Mouse (Mus musculus): Measurements from ENCODE around the gene Zfp385a.
A peak's percentile ranks its signal among the peaks of the same experiment; 100 is the strongest.

The Zfp385a gene

DNA sequence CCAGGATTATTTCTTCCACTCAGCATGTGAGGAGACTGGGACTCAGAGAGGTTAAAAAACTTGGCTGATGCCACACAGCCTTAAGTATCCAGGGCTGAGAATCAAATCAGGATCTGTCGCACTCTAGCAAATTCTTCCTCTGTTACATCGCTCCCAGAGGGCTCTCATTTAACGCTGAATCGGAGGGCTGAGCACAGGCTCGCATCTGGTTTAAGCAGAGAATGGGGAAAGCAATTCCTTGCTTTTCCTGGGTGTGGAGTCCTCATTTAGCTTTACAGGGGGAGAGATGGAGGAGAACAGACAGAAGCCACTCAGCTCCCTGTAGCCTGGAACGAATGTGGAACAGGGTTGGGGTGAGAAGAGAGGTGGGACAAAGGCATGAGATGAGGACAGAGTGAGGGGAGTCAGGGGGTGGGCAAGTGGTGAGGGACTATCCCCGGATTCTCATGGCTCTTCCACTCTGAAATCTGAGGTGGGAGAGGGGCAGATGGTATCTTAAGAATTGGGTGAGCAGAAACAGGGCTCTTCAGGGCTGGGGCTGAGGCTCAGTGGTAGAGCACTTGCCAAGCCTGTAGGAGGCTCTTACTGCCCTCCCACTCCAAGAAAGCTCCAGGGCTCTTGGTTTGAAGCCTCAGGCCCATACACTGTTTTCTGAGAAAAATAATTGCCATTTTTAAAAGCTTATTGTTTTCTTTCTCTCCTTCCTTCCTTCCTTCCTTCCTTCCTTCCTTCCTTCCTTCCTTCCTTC is 4.2 kb downstream of the Zfp385a start:
- no peak for DNase-seq

DNA sequence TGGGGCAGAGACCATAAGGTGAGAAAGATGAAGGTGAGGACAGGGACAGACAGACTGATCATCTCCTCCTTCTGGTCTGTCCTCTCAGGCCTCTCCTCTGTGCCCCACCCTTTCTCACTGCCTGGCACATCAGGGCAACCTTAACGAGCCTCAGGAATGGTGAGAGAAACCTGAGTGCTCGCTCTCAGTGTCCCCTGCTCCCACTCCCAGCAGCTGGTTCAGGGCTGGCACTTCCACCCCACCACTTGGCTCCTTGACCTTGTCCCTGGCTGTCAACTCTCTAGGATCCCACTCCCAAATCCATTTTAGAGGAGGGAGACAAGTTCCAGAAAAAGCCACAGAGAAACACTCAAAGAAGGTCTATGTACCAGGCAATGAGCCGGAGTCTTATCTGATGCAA is 4.9 kb downstream of the Zfp385a start:
- no peak for DNase-seq

DNA sequence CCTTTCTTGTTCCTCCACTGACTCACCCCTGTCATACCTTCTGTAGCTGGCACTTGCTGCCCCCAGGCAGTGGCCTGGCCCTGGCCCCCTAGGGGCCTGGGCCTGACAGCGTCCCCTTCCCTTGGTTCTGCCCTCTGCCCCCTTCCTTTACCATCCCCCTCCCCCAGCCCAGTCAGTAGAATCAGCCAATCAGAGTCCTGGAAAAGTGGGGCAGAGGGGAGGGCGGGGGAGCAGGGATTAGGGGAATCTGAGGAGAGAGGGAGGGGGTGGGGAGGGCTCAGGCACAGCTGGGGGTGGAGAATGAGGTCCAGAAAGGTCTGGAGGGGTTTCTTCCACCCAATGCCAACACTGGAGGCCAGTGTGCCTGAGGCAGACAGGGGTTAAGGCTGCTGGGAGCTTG is 5.7 kb downstream of the Zfp385a start:
- no peak for DNase-seq

DNA sequence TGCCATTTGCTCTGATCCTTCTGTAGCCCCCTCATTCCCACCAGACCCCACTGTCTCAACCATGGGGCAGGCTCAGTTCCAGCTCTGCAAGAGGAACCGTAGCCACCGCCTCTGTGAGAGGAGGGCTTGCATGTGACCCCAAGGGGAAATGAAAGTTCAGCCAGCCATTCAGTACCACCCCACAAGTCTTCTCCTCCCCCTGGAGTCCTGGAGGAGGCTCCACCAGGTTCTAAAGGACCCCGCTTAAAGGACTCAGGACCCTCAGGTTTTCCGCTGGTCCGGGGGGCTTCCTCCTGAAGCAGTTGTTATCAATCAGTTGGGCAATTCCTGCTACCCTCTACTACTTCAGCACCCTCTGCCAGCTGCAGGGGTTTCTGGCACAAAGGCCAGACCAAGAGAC is 6.2 kb downstream of the Zfp385a start:
- no peak for DNase-seq

DNA sequence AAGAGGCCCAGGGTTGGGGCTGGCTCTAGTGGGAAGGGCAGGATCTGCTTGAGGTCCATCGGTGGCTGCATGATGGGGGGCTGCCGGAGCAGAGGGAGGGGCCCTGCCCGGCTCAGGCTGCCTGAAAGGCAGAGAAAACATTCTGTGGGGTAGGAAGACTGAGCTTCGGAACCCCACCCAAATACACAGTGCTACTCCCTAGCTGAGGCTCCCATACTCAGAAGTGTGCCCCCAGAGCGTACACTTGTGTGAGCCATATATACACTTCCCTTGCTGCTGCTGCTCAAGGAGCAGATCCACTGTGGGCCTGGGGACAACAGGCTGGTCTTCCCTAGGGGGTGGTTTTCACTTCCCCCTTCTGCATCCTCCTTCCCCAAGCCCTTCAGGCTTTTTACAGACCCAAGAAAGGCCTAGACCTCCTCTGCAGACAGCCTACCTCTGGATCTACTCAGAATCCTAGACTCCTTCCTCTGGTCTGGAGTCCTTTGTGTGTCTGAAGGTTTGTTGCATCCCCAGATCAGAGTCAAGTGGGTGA is 6.7 kb downstream of the Zfp385a start:
- DNase-seq = no peak

DNA sequence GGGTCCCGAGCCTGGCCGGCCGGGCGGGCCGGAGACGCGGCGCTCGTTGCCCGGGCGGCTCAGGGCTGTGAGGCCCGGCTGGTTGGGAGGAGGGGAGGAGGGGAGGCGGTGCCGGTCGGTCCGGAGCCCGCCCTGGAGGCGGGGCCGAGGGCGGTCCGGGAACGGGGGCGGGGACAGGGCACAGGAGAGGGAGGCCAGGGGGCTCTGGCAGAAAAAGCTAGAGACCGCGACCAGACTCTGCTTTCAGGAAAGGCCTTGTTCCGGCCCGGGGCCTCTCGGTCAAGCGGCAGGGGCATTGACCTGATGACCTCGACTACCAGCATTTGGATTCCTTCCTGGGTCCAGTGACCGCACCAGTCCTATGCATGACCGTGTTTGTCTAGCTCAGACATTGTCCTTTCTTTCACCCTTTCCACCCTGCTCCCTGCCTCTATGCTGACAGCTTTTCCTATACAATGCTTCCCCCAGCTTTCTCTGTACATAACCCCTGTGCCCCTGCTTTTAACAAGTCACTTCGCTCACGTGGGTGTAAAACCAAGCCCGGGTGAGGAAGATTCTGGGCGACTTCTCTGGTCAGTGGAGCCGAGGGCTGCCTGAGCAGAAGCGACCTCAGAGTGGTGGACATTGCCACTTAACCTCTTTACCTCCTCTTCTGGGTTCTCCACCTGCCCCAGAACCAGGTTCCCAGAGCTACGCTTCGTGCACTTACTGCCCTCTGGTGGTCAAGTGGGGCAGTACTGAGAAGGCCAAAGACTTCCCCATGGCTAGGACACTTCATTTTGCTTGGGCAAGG is 16.2 kb downstream of the Zfp385a start:
- peak; percentile 90 to 95 for DNase-seq

DNA sequence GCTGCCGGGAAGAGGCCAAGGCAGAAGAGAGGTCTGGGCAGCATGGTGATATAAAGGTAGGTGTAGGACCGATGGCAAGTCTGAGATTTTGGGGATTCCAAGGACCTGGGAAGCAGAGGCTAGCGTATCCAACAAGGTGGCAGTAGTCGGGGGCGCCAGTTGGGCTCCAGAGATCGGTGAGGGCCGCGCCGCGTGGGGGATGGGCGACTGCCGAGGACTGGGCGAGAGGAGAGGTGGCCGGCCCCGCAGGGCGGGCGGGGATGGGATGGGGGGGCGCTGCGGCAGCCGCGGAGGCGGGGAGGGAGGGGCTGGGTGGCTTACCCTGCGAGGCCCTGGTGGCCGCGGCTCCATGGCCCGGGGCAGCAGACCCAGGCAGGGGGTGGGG is 16.8 kb downstream of the Zfp385a start:
- peak in 1 of 2 experiments; percentile 58 for DNase-seq

DNA sequence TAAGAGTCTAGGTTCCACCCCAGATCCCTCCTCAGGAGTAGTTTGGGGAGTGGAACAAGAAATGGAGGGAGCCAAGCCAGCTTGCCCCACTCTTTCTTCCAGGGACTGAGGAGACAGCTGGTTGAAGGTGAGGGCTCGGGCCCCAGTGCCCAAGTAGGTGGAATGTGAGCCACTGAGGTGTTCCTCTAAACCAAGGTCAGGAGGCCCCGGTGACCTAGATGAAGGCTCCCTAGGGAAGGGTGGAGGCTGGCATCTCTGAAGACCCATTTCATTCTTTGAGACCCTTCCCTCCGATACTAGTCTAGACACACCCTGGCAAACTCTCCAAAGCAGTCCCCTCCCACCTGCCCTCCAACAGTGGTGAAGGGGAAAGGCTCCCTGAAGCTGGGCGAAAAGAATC is 17.5 kb downstream of the Zfp385a start:
- no peak for DNase-seq

DNA sequence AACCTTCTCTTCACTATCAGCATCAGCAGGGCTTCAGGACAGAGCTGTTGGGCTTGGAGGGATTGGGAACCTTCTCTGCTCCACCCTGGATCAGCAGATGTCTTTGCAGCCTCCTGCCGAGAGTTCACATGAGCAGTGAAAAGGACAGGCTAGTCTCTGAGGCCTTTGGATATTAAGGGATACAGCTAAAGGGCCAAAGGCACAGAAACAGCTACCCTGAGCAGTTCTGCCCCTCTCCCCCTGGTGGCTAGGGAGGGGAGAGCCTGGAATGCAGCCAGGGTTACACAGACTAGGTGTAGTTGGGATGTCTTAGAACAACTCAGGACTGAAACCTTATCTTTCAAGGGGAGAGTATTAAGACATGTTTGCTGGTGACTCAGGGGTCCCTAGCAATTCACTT is 18.8 kb downstream of the Zfp385a start:
- peak in 1 of 2 experiments; percentile 48 for DNase-seq

DNA sequence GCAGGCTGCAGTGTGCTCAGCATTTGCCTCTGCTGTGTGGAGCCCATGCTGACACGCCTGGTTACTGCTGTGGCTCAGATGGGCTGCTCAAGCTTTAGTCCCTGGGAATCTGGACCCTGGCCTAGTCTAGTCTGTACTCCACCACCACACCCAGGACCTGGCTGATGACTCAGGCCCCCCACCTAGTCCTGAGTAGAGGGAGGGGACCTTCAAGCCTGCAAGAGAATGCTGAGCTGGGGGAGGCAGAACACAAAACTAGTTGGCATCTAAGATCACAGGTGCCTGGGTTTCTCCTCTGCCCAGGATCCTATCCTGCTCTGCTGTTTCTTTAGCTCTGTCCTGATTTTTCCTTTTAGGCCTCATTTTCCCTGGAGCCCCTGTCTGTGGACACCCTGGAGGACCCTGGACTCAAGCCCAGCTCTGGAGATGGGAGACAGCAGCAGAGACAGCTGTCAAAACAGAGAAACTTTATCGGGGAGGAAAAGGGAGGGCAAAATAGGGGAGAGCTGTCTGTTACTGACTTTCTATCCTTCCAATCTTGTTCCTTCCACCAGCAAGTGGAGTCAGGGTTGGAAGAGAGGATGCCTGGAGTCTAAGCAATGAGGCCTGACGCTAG is 21.6 kb downstream of the Zfp385a start:
- no peak for DNase-seq

DNA sequence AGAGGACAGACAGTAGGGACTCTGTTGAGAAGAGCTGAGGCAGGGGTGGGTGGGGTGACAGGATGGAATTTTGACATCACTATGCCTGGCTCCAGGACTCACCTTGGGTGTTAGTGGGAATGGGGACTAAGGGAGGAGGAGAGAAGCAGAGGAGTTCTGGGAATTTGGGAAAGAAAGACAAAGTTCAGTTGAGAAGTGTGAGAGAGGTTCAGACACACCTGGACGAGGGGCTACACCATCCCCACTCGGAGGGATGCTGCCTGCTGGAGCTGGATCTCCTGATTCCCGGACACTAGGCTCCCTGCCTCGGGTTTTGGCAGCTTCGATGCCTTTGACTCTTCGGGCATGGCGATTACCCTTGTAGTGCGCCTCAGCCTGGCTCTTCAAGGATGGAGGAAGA is 22.2 kb downstream of the Zfp385a start:
- DNase-seq = no peak

DNA sequence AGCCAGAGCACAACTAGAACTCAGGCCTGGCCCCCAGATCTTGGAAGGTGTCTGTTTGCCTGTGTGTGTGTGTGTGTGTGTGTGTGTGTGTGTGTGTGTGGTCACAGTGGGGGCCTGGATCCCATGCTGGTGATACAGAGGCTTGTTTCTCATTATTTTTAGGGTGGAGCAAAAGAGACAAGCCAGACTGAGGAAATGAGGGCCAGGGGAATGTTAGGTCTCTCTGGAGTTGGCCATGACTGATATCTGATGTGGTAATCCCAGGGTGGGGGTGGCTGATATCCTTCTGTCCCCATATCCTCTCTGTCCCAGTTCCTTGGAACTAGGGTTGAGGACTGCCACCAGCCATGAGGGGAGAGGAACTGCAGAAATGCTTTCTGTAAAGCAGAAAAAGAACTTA is 22.8 kb downstream of the Zfp385a start:
- no peak for DNase-seq

DNA sequence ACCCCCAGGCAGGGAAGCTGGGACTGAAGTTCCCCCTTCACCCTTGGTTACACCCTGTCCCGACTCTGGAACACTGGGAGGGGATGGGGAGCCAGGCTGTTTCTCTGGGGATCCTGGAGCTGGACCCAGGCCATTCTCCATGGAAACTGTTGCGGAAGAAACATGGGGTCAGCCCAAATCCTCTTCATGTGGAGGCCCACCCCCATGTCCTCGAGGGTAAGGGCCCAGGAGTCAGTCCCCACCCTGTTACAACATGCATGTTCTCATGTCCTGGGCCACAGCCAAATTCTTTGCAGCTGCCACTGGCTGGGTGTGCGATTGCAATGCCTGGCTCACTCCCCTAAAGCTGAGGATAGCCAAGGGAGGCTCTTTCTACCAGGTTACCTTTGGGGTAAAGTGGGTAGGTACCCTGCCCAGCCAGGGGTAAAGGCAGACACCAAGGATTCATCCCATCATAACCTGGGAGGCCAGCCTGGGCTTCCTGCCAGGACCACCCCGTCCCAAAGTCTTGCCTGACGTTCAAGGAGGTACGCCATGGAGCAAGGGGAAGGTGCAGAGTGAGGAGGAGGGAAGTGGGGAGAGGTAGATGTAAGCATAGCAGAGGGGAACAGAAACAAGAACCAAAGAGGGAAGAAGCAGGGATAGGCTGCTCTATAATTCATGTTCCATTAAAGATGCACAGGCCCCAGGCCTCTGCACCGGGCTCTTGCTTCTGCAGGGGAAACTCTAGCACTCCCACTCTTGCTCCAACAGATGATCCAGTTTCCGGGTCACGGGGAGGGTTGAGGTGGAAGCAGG is 23.7 kb downstream of the Zfp385a start:
- DNase-seq = no peak

DNA sequence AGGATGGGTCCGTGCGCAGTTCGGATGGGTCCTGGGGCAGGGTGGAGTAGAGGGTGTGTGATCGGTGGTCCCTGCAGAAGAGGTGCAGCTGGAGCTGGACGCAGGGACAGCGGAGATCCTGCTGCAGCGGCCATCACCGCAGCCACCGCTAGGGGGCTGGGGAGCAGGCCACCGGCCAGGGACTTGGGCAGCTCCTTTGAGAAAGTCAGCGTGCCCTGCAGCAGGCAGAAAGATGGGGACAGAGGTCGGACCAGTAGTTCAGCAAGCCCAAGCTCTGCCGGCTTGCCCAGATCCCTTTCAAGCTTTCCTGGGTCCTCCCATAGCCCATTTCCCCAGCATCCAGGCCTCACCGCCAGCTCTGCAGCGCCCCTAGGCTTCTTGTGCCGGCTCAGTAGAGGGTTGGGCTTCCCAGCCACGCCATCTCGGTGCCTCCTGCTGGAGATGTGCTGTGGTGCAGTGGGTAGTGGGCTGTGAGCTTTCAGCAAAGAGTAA is 24.8 kb downstream of the Zfp385a start:
- peak; percentile 81 to 84 for DNase-seq

DNA sequence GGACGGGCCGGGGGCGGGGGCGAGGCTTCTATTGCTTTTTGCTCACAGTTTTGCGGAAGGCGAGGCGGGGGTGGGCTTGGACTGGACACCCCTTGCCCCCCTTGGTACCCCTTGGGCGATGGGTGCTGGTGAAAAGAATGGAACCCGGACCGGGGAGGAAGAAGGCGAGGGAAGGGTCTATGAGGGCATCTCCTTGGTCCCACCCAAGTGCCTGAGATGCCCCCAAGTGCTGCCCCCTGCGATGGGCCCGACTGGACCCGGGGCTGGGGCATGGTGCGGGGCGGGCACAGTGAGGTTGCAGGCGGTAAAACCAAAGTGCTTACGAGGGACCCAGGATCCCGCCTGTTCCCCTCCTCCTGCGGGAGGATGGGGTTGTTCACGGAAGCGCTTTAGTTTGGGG is 25.7 kb downstream of the Zfp385a start:
- DNase-seq = no peak

DNA sequence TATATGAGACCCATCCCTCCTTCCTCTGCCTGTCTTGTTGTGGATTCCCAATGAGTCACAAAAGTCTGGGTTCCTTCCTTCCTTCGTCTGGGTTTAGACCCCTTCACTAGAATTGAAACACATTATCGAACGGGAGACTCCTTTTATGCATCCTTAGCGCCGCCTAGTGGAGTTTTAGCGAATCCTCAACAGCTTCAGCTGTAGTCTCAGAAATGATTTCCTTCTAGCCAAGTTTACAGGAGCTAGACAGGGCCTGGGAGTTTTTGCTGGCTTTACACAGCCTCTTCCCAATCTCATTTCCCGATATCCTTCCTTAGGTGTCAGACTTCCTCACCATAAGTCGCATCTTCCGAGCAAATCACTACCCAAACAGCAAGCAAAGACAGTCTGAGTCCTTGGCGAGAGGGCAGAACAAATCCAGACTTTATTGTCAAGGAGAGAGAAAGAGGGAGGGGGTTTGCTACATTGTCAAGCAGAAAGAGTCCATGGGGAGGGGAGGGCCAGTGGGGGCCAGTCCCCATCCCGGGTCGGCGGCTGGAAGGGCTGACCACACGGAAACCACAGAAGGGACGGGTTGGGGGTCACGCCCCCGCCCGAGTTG is 26.3 kb downstream of the Zfp385a start:
- peak; percentile 70 to 76 for DNase-seq

DNA sequence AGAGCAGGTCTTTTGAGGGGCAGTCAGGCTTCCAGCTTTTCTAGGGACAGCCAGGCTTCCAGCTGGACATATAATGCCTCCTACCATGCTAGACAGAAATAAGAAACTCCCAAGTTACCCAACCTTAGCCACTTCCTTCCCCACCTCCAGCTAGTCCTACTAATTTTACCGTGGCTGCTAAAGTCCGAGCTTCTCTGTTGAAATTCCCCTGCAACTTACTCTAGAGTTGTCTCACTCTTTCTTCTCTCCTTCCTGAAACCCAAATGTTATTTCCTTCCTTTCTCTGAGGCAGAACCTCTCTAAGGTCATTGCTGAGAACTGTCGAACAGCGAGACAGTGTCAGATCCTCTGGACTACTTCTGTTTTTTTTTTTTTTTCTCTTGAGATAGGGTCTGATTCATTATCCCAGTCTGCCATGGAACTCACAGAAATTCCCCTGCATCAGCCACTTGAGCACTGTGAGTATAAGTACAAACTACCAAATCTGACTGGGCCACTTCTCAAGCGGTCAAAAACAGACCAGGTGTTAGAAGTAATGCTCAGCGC is 29.5 kb downstream of the Zfp385a start, which contains the start of gene Gpr84:
Gene Gpr84 (minus strand): TSS at position 248 of the 546 bp plus-strand sequence.
- no peak for DNase-seq

DNA sequence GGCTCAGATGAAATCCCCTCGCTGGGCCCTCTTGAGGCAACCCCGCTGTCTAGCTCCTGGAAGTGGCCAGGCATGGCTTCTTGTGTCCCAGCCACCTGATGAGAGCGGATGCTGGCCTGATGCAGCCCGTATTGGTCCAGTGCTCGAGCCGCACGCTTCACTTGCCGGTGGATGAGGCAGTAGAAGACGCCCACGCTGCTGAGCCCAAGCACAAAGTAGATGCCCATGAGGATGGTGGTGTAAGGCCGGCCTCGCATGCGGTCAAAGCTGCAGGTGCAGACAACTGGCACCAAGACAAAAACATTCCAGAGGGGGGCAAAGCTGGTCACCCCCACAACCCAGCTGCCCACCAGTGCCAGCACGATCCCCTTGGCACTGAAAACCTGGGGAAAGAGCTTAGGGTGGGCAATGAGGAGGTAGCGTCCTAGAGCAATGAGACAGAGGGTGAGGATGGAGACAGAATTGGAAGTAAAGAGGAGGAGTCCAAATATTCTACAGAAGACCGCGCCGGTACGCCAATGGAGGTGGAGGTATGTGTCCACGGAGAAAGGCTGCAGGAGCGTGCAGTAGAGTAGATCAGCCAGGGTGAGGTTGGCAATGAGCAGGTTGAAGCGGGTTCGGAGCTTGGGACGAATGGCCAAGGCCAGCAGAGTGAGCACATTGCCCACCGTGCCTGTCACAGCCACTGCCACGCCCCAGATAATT is 30.9 kb downstream of the Zfp385a start:
- DNase-seq = peak in 1 of 2 experiments; percentile 44

DNA sequence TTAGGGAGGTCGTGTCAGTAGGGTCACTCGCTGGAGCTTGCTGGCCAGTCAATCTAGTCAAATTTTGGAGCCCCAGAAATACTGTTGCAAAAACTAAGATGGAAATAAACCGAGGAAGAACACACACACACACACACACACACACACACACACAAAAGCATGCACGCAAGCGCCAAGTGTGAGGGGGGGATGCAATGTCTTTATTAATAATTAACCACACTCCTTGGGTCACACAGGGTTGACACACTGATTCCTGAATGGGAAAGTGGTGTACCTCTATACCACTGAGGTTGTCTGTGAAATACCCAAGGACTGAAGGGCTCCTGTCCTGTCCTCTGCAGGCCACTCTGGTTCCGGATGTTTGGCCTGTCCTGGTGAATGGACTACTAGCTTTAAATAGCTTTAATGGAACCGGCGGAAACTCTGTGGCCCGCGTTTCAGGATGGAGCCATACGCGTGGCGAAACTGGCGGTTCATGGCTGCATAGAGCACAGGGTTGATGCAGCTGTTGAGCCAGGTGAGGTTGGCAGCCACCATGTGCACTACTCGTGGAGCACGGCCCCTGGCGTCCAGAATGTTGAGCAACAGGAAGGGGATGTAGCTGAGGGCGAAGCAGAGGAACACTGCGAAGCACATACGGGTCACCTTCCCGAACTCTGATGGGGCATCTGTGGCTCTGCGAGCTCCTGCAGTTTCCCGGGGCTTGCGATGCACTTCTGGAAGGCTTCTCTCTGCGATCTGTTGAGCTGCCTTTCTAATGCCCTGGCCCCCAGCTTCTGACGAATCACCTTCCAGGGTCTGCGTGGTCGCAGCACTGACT is 31.6 kb downstream of the Zfp385a start:
- DNase-seq = peak; percentile 55 to 75

DNA sequence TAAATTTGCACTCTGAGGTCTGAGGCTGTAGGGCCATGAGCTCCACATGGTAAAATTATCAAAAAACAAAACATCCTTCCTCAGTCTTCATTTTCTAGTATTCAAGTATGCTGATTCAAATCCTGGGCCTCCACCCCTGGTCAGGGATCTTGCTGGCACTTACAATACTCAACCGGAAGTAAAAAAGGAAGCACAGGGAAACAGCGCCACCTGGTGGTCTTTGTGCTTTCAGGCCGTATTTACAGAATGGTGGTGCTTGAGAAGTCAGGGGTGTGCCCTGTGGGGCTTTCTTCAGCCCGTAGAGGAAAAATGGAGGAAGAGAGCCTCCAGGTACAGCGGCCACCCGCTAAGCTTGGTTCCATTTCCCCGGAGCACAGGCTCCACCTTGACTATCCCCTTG is 32.8 kb downstream of the Zfp385a start:
- DNase-seq = peak; percentile 93 to 97
